Mouse (Mus musculus) heart, postnatal 0 days (tissue): Measurements from ENCODE around the gene Dgke.

Source experiments
- CTCF ChIP-seq: IDR thresholded peaks from 2 replicates; pipeline ENCODE4 v1.5.1; 2016; ENCODE audit warnings: antibody characterized with exemption, control low read depth, low read depth
- EP300 ChIP-seq: IDR thresholded peaks from 2 replicates; pipeline ENCODE4 v1.6.1; 2016; ENCODE audit warnings: antibody characterized with exemption, low read depth

GRCm38 (mm10) chr11:89098083-89098835 is 31.6 kb upstream of the Dgke start:
- TF ChIP-seq CTCF: no peak
- no peak for TF ChIP-seq EP300
